Mouse (Mus musculus) layer of hippocampus, postnatal 14 days (tissue): ENCODE data around the gene Tlcd1. TPM values are rescaled to one million over a fixed set of nuclear protein-coding genes. Genes with fewer than 3 reads are reported as not detected.
"Not testable (repeated sequence)": the region's sequence is repeated elsewhere in the genome, so short reads cannot be mapped to it uniquely, and the experiment has no call there.

Source experiments
- DNase-seq, 2 experiments: peaks; one replicate each; pipeline ENCODE4 v3.0.0; 2021 to 2022; ENCODE audit warnings: low spot score in 2 of 2, mixed read lengths in 1 of 2
- total RNA-seq, 2 experiments: library from RNA; stranded (reverse); gene quantifications; 2 replicates each; pipeline ENCODE4 v1.2.3; 2021

The Tlcd1 gene
- total RNA-seq, 2 experiments from 2014 or later = 33.0 to 37.0 TPM

- no peak for DNase-seq
Measured at GRCm38 (mm10) chr11:78176905-78177331, 407 bp downstream of the Tlcd1 start.

GRCm38 (mm10) chr11:78177437-78177836, 926 bp downstream of the Tlcd1 start:
- no peak for DNase-seq

- DNase-seq = peak; percentile 96
Measured at GRCm38 (mm10) chr11:78177903-78178858, 1.7 kb downstream of the Tlcd1 start.

GRCm38 (mm10) chr11:78178859-78179437, 2.4 kb downstream of the Tlcd1 start:
- DNase-seq = peak; percentile 69 to 85

- DNase-seq = no peak
Measured at GRCm38 (mm10) chr11:78179438-78179999, 3.0 kb downstream of the Tlcd1 start.

- no peak for DNase-seq
Measured at GRCm38 (mm10) chr11:78180081-78180761, 3.7 kb downstream of the Tlcd1 start.

GRCm38 (mm10) chr11:78181830-78182357, 5.4 kb downstream of the Tlcd1 start:
- no peak for DNase-seq

- DNase-seq = no peak
Measured at GRCm38 (mm10) chr11:78182450-78182849, 5.9 kb downstream of the Tlcd1 start.

GRCm38 (mm10) chr11:78182961-78183844, 6.7 kb downstream of the Tlcd1 start, which contains the start of gene Rpl23a:
TSS of gene Rpl23a (minus strand) at chr11:78183584.
- DNase-seq = peak; percentile 84 to 93

- DNase-seq = no peak
Measured at GRCm38 (mm10) chr11:78183884-78184514, 7.5 kb downstream of the Tlcd1 start.

- not testable (repeated sequence) for DNase-seq
Measured at GRCm38 (mm10) chr11:78184702-78185101, 8.2 kb downstream of the Tlcd1 start.

- DNase-seq = peak; percentile 78 to 85
Measured at GRCm38 (mm10) chr11:78188331-78189233, 12.1 kb downstream of the Tlcd1 start, which contains the start of gene Rab34. TSS of gene Rab34 (plus strand) at chr11:78188430.

GRCm38 (mm10) chr11:78189234-78190040, 12.9 kb downstream of the Tlcd1 start:
- peak; percentile 73 to 87 for DNase-seq

GRCm38 (mm10) chr11:78190041-78190440, 13.5 kb downstream of the Tlcd1 start:
- DNase-seq = no peak

GRCm38 (mm10) chr11:78193113-78193512, 16.6 kb downstream of the Tlcd1 start, which contains the start of gene Proca1:
TSS of gene Proca1 (plus strand) at chr11:78193392.
- DNase-seq = no peak

- peak in 1 of 2 experiments; percentile 50 for DNase-seq
Measured at GRCm38 (mm10) chr11:78194411-78195100, 18.0 kb downstream of the Tlcd1 start.
